Mouse (Mus musculus) olfactory bulb, adult 2 months (tissue): ENCODE measurements around the gene Stk35.

ENCODE experiments used
- CTCF ChIP-seq: fragments of 200-500 bp; IDR thresholded peaks from 2 replicates; pipeline ENCODE4 v1.5.1; 2012; ENCODE audit warnings: low read depth, mild to moderate bottlenecking, low read length, moderate library complexity; ENCODE audit not compliant: insufficient read depth
- POLR2A ChIP-seq: fragments of 200-500 bp; IDR thresholded peaks from 2 replicates; pipeline ENCODE4 v1.6.1; 2012; ENCODE audit warnings: mild to moderate bottlenecking, low read depth, low read length, moderate library complexity; ENCODE audit not compliant: insufficient read depth

DNA sequence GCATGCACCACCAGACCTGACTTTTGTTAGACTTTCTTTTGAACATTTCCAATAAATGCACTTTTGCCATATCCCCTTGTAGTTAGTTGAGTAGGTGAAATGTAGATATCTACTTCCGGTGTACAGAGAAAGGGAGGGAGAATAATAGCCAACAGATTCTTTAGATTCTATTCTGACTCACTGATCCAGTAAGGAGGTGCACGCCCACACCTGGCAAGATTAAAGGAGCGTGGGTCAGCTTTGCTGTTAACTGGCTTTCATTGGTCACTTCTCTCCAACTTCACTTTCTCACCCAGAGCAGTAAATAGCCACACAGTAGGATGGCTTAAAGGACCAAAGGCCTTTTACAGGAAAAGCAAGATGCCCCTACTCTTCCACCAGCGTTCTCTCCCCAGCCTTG, 32.7 kb downstream of the Stk35 start:
- TF ChIP-seq POLR2A (no peak), CTCF (no peak)
